Mouse (Mus musculus) MEL (cell line): ENCODE measurements around the gene Ndufaf2. TPM values are rescaled to one million over a fixed set of nuclear protein-coding genes. Genes with fewer than 3 reads are reported as not detected.

Experiments
- DNase-seq: peaks from one replicate; pipeline ENCODE4 v3.0.0; 2011; ENCODE audit warnings: low read depth, low spot score
- H3K27ac ChIP-seq: 2 replicates; pipeline ENCODE4 v1.5.1; 2012; ENCODE audit warnings: low read depth, mild to moderate bottlenecking, control low read depth, low read length, moderate library complexity; ENCODE audit not compliant: control insufficient read depth
- H3K27me3 ChIP-seq, 2 experiments: fragments of 150-350 bp in 1 of 2; sonication (generic) in 1 of 2; 2 replicates each; pipeline ENCODE4 v1.6.1; 2012; ENCODE audit warnings: low read length in 2 of 2, mild to moderate bottlenecking in 2 of 2, improper control_type of control experiment in 1 of 2, moderate library complexity in 1 of 2; ENCODE audit not compliant: insufficient read depth in 2 of 2, control insufficient read depth in 1 of 2
- H3K36me3 ChIP-seq, 2 experiments: 2 replicates each; pipeline ENCODE4 v1.6.1; 2012 to 2014; ENCODE audit warnings: low read length in 2 of 2, improper control_type of control experiment in 1 of 2, inconsistent platforms in 1 of 2, mild to moderate bottlenecking in 1 of 2; ENCODE audit not compliant: insufficient read depth in 2 of 2, control insufficient read depth in 1 of 2
- H3K4me1 ChIP-seq, 2 experiments: fragments of 150-350 bp in 1 of 2; sonication (generic) in 1 of 2; 2 replicates each; pipeline ENCODE4 v1.6.1; 2012; ENCODE audit warnings: low read length in 2 of 2, improper control_type of control experiment in 1 of 2, mild to moderate bottlenecking in 1 of 2; ENCODE audit not compliant: insufficient read depth in 2 of 2, control insufficient read depth in 1 of 2
- H3K4me3 ChIP-seq, 2 experiments: fragments of 150-350 bp in 1 of 2; sonication (generic) in 1 of 2; 2 replicates each; pipeline ENCODE4 v1.5.1; 2012; ENCODE audit warnings: low read depth in 2 of 2, low read length in 2 of 2, mild to moderate bottlenecking in 2 of 2, moderate library complexity in 2 of 2, control low read depth in 1 of 2, improper control_type of control experiment in 1 of 2; ENCODE audit not compliant: control insufficient read depth in 1 of 2, insufficient read depth in 1 of 2
- H3K79me2 ChIP-seq: 2 replicates; pipeline ENCODE4 v1.6.1; 2012; ENCODE audit warnings: mild to moderate bottlenecking, low read length, moderate library complexity; ENCODE audit not compliant: control insufficient read depth, poor library complexity, insufficient read depth
- H3K9ac ChIP-seq: 2 replicates; pipeline ENCODE4 v1.6.1; 2012; ENCODE audit warnings: low read depth, mild to moderate bottlenecking, control low read depth, low read length, moderate library complexity; ENCODE audit not compliant: control insufficient read depth, poor library complexity, severe bottlenecking
- H3K9me3 ChIP-seq: fragments of 150-350 bp; sonication (generic); replicated peaks from 2 replicates; pipeline ENCODE4 v1.6.1; 2012; ENCODE audit warnings: mild to moderate bottlenecking, low read length, improper control_type of control experiment, moderate library complexity; ENCODE audit not compliant: insufficient read depth
- BHLHE40 ChIP-seq: IDR thresholded peaks from 2 replicates; pipeline ENCODE4 v1.6.1; 2012; ENCODE audit warnings: low read depth, mild to moderate bottlenecking, inconsistent platforms, low read length, improper control_type of control experiment, borderline replicate concordance
- CHD1 ChIP-seq: IDR thresholded peaks from 2 replicates; pipeline ENCODE4 v1.6.1; 2012; ENCODE audit warnings: low read depth, mild to moderate bottlenecking, inconsistent platforms, low read length, improper control_type of control experiment
- CHD2 ChIP-seq: IDR thresholded peaks from 2 replicates; pipeline ENCODE4 v1.6.1; 2011; ENCODE audit warnings: low read length, improper control_type of control experiment
- CTCF ChIP-seq, 3 experiments: IDR thresholded peaks in 2 of 3; conservative IDR thresholded peaks in 1 of 3; 2 replicates each; pipeline ENCODE4 v1.5.1; 2011 to 2012; ENCODE audit warnings: low read length in 3 of 3, low read depth in 2 of 3, mild to moderate bottlenecking in 2 of 3, improper control_type of control experiment in 1 of 3, inconsistent platforms in 1 of 3, mixed read lengths in 1 of 3, moderate library complexity in 1 of 3; ENCODE audit not compliant: control insufficient read depth in 1 of 3, insufficient read depth in 1 of 3, poor library complexity in 1 of 3, severe bottlenecking in 1 of 3
- E2F4 ChIP-seq: IDR thresholded peaks from 2 replicates; pipeline ENCODE4 v1.6.1; 2011; ENCODE audit warnings: low read depth, low read length, improper control_type of control experiment, borderline replicate concordance
- ELF1 ChIP-seq: IDR thresholded peaks from 2 replicates; pipeline ENCODE4 v1.6.1; 2014; ENCODE audit warnings: low read depth, mild to moderate bottlenecking, inconsistent platforms, low read length, improper control_type of control experiment, moderate library complexity
- EP300 ChIP-seq, 2 experiments: IDR thresholded peaks; 2 replicates each; pipeline ENCODE4 v1.6.1; 2011; ENCODE audit warnings: improper control_type of control experiment in 2 of 2, low read length in 2 of 2, low read depth in 1 of 2, mild to moderate bottlenecking in 1 of 2
- ETS1 ChIP-seq: IDR thresholded peaks from 2 replicates; pipeline ENCODE4 v1.6.1; 2012; ENCODE audit warnings: low read depth, mild to moderate bottlenecking, inconsistent platforms, low read length, improper control_type of control experiment, moderate library complexity
- GATA1 ChIP-seq: IDR thresholded peaks from 2 replicates; pipeline ENCODE4 v1.6.1; 2011; ENCODE audit warnings: low read depth, low read length, improper control_type of control experiment
- HCFC1 ChIP-seq: IDR thresholded peaks from 2 replicates; pipeline ENCODE4 v1.6.1; 2012; ENCODE audit warnings: low read depth, mild to moderate bottlenecking, inconsistent platforms, low read length, improper control_type of control experiment, moderate library complexity
- JUND ChIP-seq: IDR thresholded peaks from 2 replicates; pipeline ENCODE4 v1.6.1; 2011; ENCODE audit warnings: low read depth, mild to moderate bottlenecking, improper control_type of control experiment, low read length
- KAT2A ChIP-seq: conservative IDR thresholded peaks from 2 replicates; pipeline ENCODE4 v1.6.1; 2012; ENCODE audit warnings: low read depth, low read length, improper control_type of control experiment, inconsistent platforms
- MAFK ChIP-seq: IDR thresholded peaks from 2 replicates; pipeline ENCODE4 v1.6.1; 2011; ENCODE audit warnings: low read depth, mild to moderate bottlenecking, low read length, improper control_type of control experiment, borderline replicate concordance
- MAX ChIP-seq: IDR thresholded peaks from 2 replicates; pipeline ENCODE4 v1.6.1; 2011; ENCODE audit warnings: low read length, improper control_type of control experiment
- MAZ ChIP-seq: IDR thresholded peaks from 2 replicates; pipeline ENCODE4 v1.6.1; 2012; ENCODE audit warnings: low read depth, mild to moderate bottlenecking, inconsistent platforms, low read length, improper control_type of control experiment
- MEF2A ChIP-seq: IDR thresholded peaks from 2 replicates; pipeline ENCODE4 v1.6.1; 2014; ENCODE audit warnings: low read depth, mild to moderate bottlenecking, inconsistent platforms, low read length, improper control_type of control experiment; ENCODE audit not compliant: poor library complexity, insufficient replicate concordance, severe bottlenecking; ENCODE audit errors: extremely low read depth
- MXI1 ChIP-seq: IDR thresholded peaks from 2 replicates; pipeline ENCODE4 v1.6.1; 2011; ENCODE audit warnings: mild to moderate bottlenecking, low read depth, low read length, improper control_type of control experiment
- MYB ChIP-seq: IDR thresholded peaks from 2 replicates; pipeline ENCODE4 v1.6.1; 2011; ENCODE audit warnings: mild to moderate bottlenecking, low read depth, low read length, improper control_type of control experiment
- MYC ChIP-seq: IDR thresholded peaks from 2 replicates; pipeline ENCODE4 v1.6.1; 2011; ENCODE audit warnings: low read depth, mild to moderate bottlenecking, low read length, improper control_type of control experiment, moderate library complexity
- NELFE ChIP-seq: IDR thresholded peaks from 2 replicates; pipeline ENCODE4 v1.6.1; 2011; ENCODE audit warnings: low read depth, low read length, improper control_type of control experiment
- NRF1 ChIP-seq: IDR thresholded peaks from 2 replicates; pipeline ENCODE4 v1.6.1; 2014; ENCODE audit warnings: low read depth, mild to moderate bottlenecking, inconsistent platforms, low read length, improper control_type of control experiment, moderate library complexity; ENCODE audit not compliant: poor library complexity, insufficient read depth, severe bottlenecking
- POLR2A ChIP-seq, 2 experiments: IDR thresholded peaks; 2 replicates each; pipeline ENCODE4 v1.6.1; 2011 to 2012; ENCODE audit warnings: low read length in 2 of 2, mild to moderate bottlenecking in 2 of 2, control low read depth in 1 of 2, improper control_type of control experiment in 1 of 2, low read depth in 1 of 2, moderate library complexity in 1 of 2; ENCODE audit not compliant: control insufficient read depth in 1 of 2, insufficient read depth in 1 of 2, poor library complexity in 1 of 2
- POLR2AphosphoS2 ChIP-seq: IDR thresholded peaks from 2 replicates; pipeline ENCODE4 v1.6.1; 2011; ENCODE audit warnings: low read length, improper control_type of control experiment
- POLR2AphosphoS5 ChIP-seq: IDR thresholded peaks from 2 replicates; pipeline ENCODE4 v1.6.1; 2012; ENCODE audit warnings: low read depth, borderline replicate concordance, mild to moderate bottlenecking, inconsistent platforms, low read length, moderate library complexity, mixed read lengths
- RAD21 ChIP-seq: IDR thresholded peaks from 2 replicates; pipeline ENCODE4 v1.6.1; 2011; ENCODE audit warnings: mild to moderate bottlenecking, low read depth, low read length, improper control_type of control experiment
- RCOR1 ChIP-seq: IDR thresholded peaks from 2 replicates; pipeline ENCODE4 v1.6.1; 2012; ENCODE audit warnings: low read depth, mild to moderate bottlenecking, inconsistent platforms, low read length, improper control_type of control experiment
- SIN3A ChIP-seq: IDR thresholded peaks from 2 replicates; pipeline ENCODE4 v1.6.1; 2012; ENCODE audit warnings: low read length, improper control_type of control experiment, inconsistent platforms
- SMC3 ChIP-seq: IDR thresholded peaks from 2 replicates; pipeline ENCODE4 v1.6.1; 2011; ENCODE audit warnings: low read depth, low read length, improper control_type of control experiment
- TAL1 ChIP-seq: IDR thresholded peaks from 2 replicates; pipeline ENCODE4 v1.6.1; 2012; ENCODE audit warnings: mild to moderate bottlenecking, inconsistent platforms, low read length, moderate library complexity, mixed read lengths
- TBP ChIP-seq: IDR thresholded peaks from 2 replicates; pipeline ENCODE4 v1.8.0; 2011; ENCODE audit warnings: low read depth, low read length, improper control_type of control experiment
- TCF12 ChIP-seq: IDR thresholded peaks from 2 replicates; pipeline ENCODE4 v1.6.1; 2014; ENCODE audit warnings: low read depth, mild to moderate bottlenecking, inconsistent platforms, low read length, improper control_type of control experiment, moderate library complexity
- UBTF ChIP-seq: IDR thresholded peaks from 2 replicates; pipeline ENCODE4 v1.6.1; 2012; ENCODE audit warnings: low read depth, mild to moderate bottlenecking, inconsistent platforms, low read length, improper control_type of control experiment, moderate library complexity, borderline replicate concordance; ENCODE audit not compliant: insufficient read depth
- USF1 ChIP-seq: IDR thresholded peaks from 2 replicates; pipeline ENCODE4 v1.6.1; 2014; ENCODE audit warnings: low read depth, mild to moderate bottlenecking, inconsistent platforms, low read length, improper control_type of control experiment, moderate library complexity
- USF2 ChIP-seq, 2 experiments: IDR thresholded peaks; 2 replicates each; pipeline ENCODE4 v1.6.1; 2011 to 2012; ENCODE audit warnings: improper control_type of control experiment in 2 of 2, low read length in 2 of 2, borderline replicate concordance in 1 of 2, inconsistent platforms in 1 of 2, low read depth in 1 of 2, mild to moderate bottlenecking in 1 of 2; ENCODE audit not compliant: insufficient read depth in 1 of 2
- ZC3H11A ChIP-seq: IDR thresholded peaks from 2 replicates; pipeline ENCODE4 v1.6.1; 2012; ENCODE audit warnings: low read depth, mild to moderate bottlenecking, inconsistent platforms, low read length, improper control_type of control experiment
- ZKSCAN1 ChIP-seq: IDR thresholded peaks from 2 replicates; pipeline ENCODE4 v1.6.1; 2012; ENCODE audit warnings: low read depth, mild to moderate bottlenecking, inconsistent platforms, low read length, improper control_type of control experiment, moderate library complexity
- ZMIZ1 ChIP-seq: IDR thresholded peaks from 2 replicates; pipeline ENCODE4 v1.6.1; 2012; ENCODE audit warnings: low read depth, mild to moderate bottlenecking, inconsistent platforms, low read length, improper control_type of control experiment, moderate library complexity
- ZNF384 ChIP-seq: IDR thresholded peaks from 2 replicates; pipeline ENCODE4 v1.6.1; 2012; ENCODE audit warnings: low read depth, mild to moderate bottlenecking, inconsistent platforms, low read length, improper control_type of control experiment
- polyA plus RNA-seq, 2 experiments: library from polyadenylated mRNA; stranded (reverse) in 1 of 2; unstranded in 1 of 2; fragments of >175 nt in 1 of 2; fragments of >200 nt in 1 of 2; gene quantifications; 2 replicates each; pipeline versions ENCODE4 v1.2.1 to v1.2.4; 2012; ENCODE audit warnings: low replicate concordance in 2 of 2, low read depth in 1 of 2; ENCODE audit not compliant: insufficient read length in 2 of 2, insufficient read depth in 1 of 2, missing spikeins in 1 of 2
- total RNA-seq: library from RNA; depleted of rRNA; stranded (reverse); fragments of 300-350 nt; gene quantifications from 2 replicates; pipeline ENCODE4 v1.2.3, GENCODE M21; 2012

Ndufaf2 gene
- total and polyA plus RNA-seq, 3 experiments = 50.9 to 76.0 TPM; not detected in 1

GRCm38 (mm10) chr13:108159963-108160362 is 1.5 kb upstream of the Ndufaf2 start:
- Histone ChIP-seq H3K79me2 (peaks cover 38% of the 10 kb centered on the region), H3K27me3 (no peaks in the 10 kb centered on the region), H3K9me3 (no peaks in the 10 kb centered on the region), H3K9ac (peak overlapping the region; percentile 54), H3K27ac (no peak overlapping the region), H3K4me1 (peaks cover 1 to 4% of the 10 kb centered on the region in 2 experiments; a peak in 1 of 4 replicates), H3K36me3 (peaks cover 3 to 9% of the 10 kb centered on the region in 2 experiments), H3K4me3 (peak overlapping the region; percentile 51 to 92)
- DNase-seq = peak; percentile 73
- no peak for TF ChIP-seq JUND
- TF ChIP-seq MYB = no peak
- no peak for TF ChIP-seq CHD1
- TF ChIP-seq TCF12 = no peak
- TF ChIP-seq MYC = no peak
- TF ChIP-seq ZMIZ1 = no peak
- TF ChIP-seq MAZ = no peak
- no peak for TF ChIP-seq ZNF384
- TF ChIP-seq NELFE = no peak
- TF ChIP-seq TAL1 = no peak
- peak; percentile 38; the same call in 1 of the 2 replicates for TF ChIP-seq SIN3A
- TF ChIP-seq MAFK = peak; percentile 47; the same call in 1 of the 2 replicates
- no peak for TF ChIP-seq POLR2A (IDR thresholded peaks at IDR 0.05; ENCODE audit: control insufficient read depth in 1 of 2, insufficient read depth in 1 of 2, low read depth in 1 of 2, low read length in 2 of 2, poor library complexity in 1 of 2)
- no peak for TF ChIP-seq NRF1
- TF ChIP-seq BHLHE40 = no peak
- TF ChIP-seq USF1 = no peak
- peak; percentile 62 for TF ChIP-seq SMC3
- TF ChIP-seq HCFC1 = no peak
- 0 out of 2 replicates have a peak, but pooled peaks have one; percentile 40 for TF ChIP-seq MXI1
- TF ChIP-seq POLR2AphosphoS2 = no peak
- TF ChIP-seq POLR2AphosphoS5 = no peak
- peak; percentile 7 to 62 (median 33); a peak in 3 of 6 replicates for TF ChIP-seq CTCF (IDR thresholded peaks at IDR 0.05 in 2 of 3, conservative IDR thresholded peaks at IDR 0.05 in 1 of 3; ENCODE audit: control insufficient read depth in 1 of 3, insufficient read depth in 1 of 3, low read depth in 2 of 3, low read length in 3 of 3, poor library complexity in 1 of 3, severe bottlenecking in 1 of 3)
- TF ChIP-seq EP300 (IDR thresholded peaks at IDR 0.05; ENCODE audit: low read depth in 1 of 2, low read length in 2 of 2) = no peak
- TF ChIP-seq ELF1 = no peak
- TF ChIP-seq ETS1 = no peak
- no peak for TF ChIP-seq KAT2A
- TF ChIP-seq MEF2A = no peak
- no peak for TF ChIP-seq TBP
- TF ChIP-seq E2F4 = no peak
- no peak for TF ChIP-seq USF2 (IDR thresholded peaks at IDR 0.05; ENCODE audit: borderline replicate concordance in 1 of 2, insufficient read depth in 1 of 2, low read depth in 1 of 2, low read length in 2 of 2)
- no peak for TF ChIP-seq RCOR1
- TF ChIP-seq ZKSCAN1 = no peak
- no peak for TF ChIP-seq GATA1
- no peak for TF ChIP-seq UBTF
- peak; percentile 64 for TF ChIP-seq ZC3H11A
- TF ChIP-seq MAX = no peak
- TF ChIP-seq RAD21 = peak; percentile 54
- no peak for TF ChIP-seq CHD2
